Comparison of ENCODE assay signal across 17 mouse cellular contexts in the genomic region with DNA sequence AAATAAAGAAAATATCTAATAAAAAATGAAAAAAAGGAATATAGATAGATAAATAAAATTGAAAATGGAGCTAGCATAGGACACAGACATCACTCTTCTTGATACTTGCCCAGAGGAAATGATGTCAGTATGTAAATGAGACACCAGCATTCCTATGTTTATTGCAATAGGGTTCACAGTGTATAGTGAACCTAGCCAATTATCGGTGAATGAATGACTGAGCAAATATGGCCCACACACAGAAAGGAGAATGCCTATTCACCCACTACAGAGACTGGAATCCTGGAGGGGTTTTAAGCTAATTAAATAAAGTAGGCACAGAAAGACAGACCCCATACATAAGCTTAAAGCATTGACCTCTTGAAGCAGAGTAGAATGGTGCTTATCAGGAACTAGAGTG.
"Had no signal": no experiment of that assay in that cellular context is flagged by ENCODE, and none has a peak within 500 bp of the region (broad histone marks: within the 10 kb centered on the region; RNA-seq: fewer than 3 reads in every experiment).

No protein-coding gene starts in this region.

- H3K9ac ChIP-seq: lung, embryonic 15.5 days; midbrain, embryonic 13.5 days; midbrain, embryonic 15.5 days; neural tube, embryonic 12.5 days; stomach, embryonic 15.5 days had no signal

- DNase-seq: lung, adult 2 months; lung, postnatal 14 days; lung, postnatal 36 days; right cerebral cortex, postnatal 14 days; thymus, adult 2 months; thymus, postnatal 25 days; thymus, postnatal 4 days had no signal

- H3K4me3 ChIP-seq: lung, embryonic 15.5 days; megakaryocyte, embryonic 14.5 days; midbrain, embryonic 13.5 days; midbrain, embryonic 15.5 days; neural tube, embryonic 12.5 days; stomach, embryonic 15.5 days had no signal

- ATAC-seq: lung, postnatal 0 days; midbrain, embryonic 13.5 days; midbrain, embryonic 15.5 days had no signal

- H3K9me3 ChIP-seq: lung, embryonic 15.5 days; midbrain, embryonic 13.5 days; midbrain, embryonic 15.5 days; neural tube, embryonic 12.5 days; stomach, embryonic 15.5 days had no signal

- H3K27me3 ChIP-seq: lung, embryonic 15.5 days; megakaryocyte, embryonic 14.5 days; midbrain, embryonic 13.5 days; midbrain, embryonic 15.5 days; neural tube, embryonic 12.5 days; stomach, embryonic 15.5 days had no signal

- H3K4me2 ChIP-seq: lung, embryonic 15.5 days; midbrain, embryonic 11.5 days; midbrain, embryonic 13.5 days; midbrain, embryonic 15.5 days; neural tube, embryonic 12.5 days; stomach, embryonic 15.5 days had no signal

- H3K36me3 ChIP-seq: lung, embryonic 15.5 days; midbrain, embryonic 13.5 days; midbrain, embryonic 15.5 days; neural tube, embryonic 12.5 days; stomach, embryonic 15.5 days had no signal

- H3K4me1 ChIP-seq: lung, embryonic 15.5 days; megakaryocyte, embryonic 14.5 days; midbrain, embryonic 13.5 days; midbrain, embryonic 15.5 days; neural tube, embryonic 12.5 days; stomach, embryonic 15.5 days had no signal

- H3K27ac ChIP-seq: lung, embryonic 15.5 days; macrophage; midbrain, embryonic 13.5 days; midbrain, embryonic 15.5 days; neural tube, embryonic 12.5 days; stomach, embryonic 15.5 days; stomach, postnatal 0 days had no signal
